Mouse (Mus musculus) megakaryocyte, embryonic 14.5 days (primary cell): ENCODE data around the gene Nxn.

Experiments used
- FLI1 ChIP-seq: IDR thresholded peaks from 2 replicates; pipeline ENCODE4 v1.6.1; 2012; ENCODE audit warnings: low read length, inconsistent platforms, mixed read lengths
- GATA1 ChIP-seq: IDR thresholded peaks from 3 replicates; pipeline ENCODE4 v1.6.1; 2012; ENCODE audit warnings: mixed read lengths, low read length, inconsistent platforms, borderline replicate concordance

- TF ChIP-seq GATA1: no peak
- TF ChIP-seq FLI1: no peak
Measured at GRCm38 (mm10) chr11:76436864-76437437, 38.0 kb upstream of the Nxn start.
